Mouse (Mus musculus) kidney, postnatal 25 days (tissue): Measurements from ENCODE around the gene Tango2.

Experiments
- DNase-seq, 2 experiments: peaks; one replicate each; pipeline ENCODE4 v3.0.0; 2021; ENCODE audit warnings: mixed read lengths in 2 of 2

Tango2 gene

DNA sequence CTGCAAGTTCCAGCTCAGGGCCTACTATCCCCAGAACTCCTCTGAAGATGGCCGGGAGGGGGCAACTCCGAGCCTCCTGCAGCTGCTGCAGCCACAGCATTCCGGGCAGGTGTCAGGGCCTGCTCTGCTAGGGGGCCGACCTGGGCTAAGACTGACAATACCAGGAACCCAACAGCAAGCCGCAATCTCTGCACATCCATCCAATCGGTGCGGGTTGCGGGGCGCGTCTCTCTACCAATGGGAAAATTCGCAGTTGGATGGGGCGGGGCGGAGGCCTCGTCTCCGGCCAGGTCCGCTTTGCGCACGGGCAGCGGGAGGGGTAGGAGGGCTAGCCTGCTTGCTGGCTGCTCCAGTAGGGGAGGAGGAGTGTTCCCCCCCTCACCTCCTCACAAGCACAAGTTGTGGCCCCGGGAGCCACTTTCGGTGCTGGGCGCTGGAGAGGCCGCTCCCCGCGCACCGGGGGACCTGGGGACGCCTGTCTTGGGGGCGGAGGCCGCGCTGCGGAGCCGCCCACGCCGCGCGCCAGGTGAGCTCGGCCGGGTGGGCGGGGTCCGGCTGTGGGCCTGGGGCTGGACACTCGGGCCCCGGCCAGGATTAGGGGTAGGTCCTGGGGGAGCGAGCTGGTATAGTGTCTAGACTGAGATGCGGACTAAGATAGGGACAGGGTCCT is at the start of gene Tango2, which contains the start of gene Arvcf:
Gene Tango2 (minus strand): TSS at position 173 of the 670 bp plus-strand sequence.
Gene Arvcf (plus strand): TSS at position 252 of the 670 bp plus-strand sequence.
- peak; percentile 96 to 98 for DNase-seq

- no peak for DNase-seq
Measured at GRCm38 (mm10) chr16:18396791-18397621, 49.1 kb upstream of the Tango2 start.

DNA sequence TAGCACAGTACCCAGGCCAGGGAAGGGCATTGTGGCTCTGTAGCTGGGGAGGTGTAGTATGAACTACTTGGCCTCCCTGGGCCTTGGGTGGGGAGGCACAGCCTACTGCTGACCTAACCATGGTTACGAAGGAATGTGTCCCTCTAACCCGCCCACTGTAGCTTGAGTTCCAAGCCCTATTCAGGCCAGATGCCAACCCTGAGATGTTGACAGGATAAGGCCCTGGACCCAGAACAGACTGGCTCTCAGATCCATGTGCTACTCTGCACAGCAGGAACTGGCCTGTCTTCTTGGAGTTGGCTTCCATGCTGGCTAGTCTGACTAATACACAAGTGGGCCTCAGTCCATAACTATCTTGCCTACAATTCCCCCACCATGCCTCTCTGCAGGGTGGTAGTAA is 48.3 kb upstream of the Tango2 start:
- DNase-seq: peak; percentile 74 to 87

- DNase-seq: peak; percentile 71 to 79
Measured at GRCm38 (mm10) chr16:18395620-18396036, 47.7 kb upstream of the Tango2 start.

DNA sequence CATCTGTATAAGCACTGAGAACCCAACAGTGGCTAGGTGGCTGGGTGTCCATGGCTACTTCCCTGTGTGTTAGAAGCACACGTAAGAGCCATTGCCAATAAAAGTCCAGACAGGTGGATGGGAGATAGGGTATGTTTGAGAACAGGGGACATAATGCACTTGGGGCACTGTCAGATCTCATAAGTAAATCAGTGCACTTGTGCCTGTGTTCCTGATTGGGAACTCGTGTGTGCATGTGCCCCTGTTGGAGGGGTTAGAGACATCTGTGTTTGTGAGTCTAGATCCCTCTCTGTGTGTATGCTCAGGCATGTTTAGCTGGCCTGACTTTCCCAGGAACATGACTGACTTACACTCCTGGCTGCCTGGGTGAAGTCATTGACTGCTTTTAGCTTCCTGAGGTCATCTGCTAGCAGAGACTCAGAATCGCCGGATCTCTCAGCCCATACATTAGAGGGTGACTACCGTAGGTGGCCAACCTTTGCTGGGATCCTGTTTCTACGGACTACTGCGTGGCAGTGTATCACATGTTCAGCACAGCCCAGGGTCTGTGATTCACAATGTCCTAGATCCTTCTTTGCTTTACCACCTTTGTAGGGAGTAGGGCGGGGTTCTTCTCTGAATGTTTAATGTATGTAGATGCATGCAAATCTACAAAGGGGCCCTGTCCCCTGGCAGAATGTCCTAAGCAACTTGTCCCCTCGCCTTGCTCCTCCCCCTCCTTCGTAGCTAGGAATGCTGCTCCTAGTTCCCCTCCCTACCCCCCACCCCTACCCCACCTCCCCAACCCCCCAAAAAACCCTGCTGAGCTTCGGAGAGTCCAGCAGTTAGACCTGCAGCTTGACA is 47.1 kb upstream of the Tango2 start:
- no peak for DNase-seq

DNA sequence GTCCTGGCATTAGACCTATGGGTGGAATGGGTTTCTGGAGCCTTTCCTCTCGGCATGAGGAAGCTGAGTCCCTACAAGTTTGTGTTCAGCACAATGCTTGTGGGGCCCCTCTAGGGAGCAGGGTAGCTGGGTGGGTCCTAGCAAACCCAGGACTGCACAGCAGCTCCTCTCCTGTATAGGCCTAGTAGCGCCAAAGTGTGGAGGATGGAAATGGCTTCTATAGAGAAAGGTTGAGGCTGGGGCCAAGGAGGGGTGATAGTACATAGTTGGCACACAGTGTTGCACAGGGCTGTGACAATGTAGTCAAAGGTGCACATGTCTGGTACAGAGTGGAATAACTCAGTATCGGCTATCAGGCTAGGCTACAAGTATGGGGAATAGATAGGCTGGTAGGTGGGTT is 46.2 kb upstream of the Tango2 start:
- DNase-seq: no peak

GRCm38 (mm10) chr16:18393595-18393994 is 45.7 kb upstream of the Tango2 start:
- peak in 1 of 2 experiments; percentile 29 for DNase-seq

- peak; percentile 90 to 95 for DNase-seq
Measured at GRCm38 (mm10) chr16:18392469-18393426, 44.8 kb upstream of the Tango2 start.

- peak in 1 of 2 experiments; percentile 20 for DNase-seq
Measured at GRCm38 (mm10) chr16:18391728-18392127, 43.8 kb upstream of the Tango2 start.

DNA sequence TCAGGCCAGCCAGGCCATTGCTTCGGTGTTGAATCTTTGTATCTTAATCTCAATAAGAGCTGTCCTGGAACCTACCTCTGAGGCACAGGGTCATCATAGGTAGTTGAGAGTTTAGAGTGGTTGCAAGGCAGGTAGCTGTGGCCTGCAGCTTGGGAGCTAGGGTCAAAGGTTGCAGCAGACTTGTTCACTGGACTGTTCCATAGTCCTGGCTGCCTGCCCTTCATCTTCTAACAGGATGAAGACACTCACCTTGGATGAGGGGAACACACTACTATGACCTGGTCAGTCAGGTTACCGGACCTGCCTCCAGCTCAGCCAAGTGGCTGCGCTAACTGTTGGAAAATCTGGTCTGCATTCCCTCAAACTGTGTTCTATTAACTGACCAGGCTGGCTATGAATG is 43.2 kb upstream of the Tango2 start:
- DNase-seq: peak; percentile 82 to 85

- DNase-seq: peak in 1 of 2 experiments; percentile 16
Measured at GRCm38 (mm10) chr16:18390399-18390798, 42.5 kb upstream of the Tango2 start.

GRCm38 (mm10) chr16:18388583-18389435 is 40.9 kb upstream of the Tango2 start:
- DNase-seq: peak; percentile 44 to 55

GRCm38 (mm10) chr16:18387704-18388582 is 40.0 kb upstream of the Tango2 start:
- peak in 1 of 2 experiments; percentile 37 for DNase-seq

GRCm38 (mm10) chr16:18386972-18387371 is 39.1 kb upstream of the Tango2 start:
- DNase-seq: peak in 1 of 2 experiments; percentile 31

GRCm38 (mm10) chr16:18386451-18386850 is 38.5 kb upstream of the Tango2 start:
- peak in 1 of 2 experiments; percentile 45 for DNase-seq

DNA sequence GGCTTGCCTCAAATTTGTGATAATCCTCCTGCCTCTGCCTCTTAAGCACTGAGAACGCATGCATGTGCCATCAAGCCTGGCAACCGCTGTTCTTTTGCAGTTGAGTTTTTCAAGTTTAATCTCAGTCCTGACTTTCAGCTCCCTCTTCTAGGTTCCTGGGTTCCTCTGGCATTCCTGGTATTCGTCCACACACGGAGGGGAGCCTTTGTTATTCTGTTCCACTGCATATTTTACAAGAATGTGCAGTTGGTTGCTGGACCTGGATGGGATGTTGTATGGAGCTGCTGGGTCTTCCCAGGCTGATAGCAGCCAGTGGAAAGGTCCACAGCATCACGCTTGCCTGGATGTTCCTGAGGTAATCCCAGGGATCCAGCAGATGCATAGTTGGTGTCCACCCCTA is 37.5 kb upstream of the Tango2 start:
- peak in 1 of 2 experiments; percentile 16 for DNase-seq

GRCm38 (mm10) chr16:18384659-18385058 is 36.8 kb upstream of the Tango2 start:
- DNase-seq: peak in 1 of 2 experiments; percentile 23

- DNase-seq: peak in 1 of 2 experiments; percentile 36
Measured at GRCm38 (mm10) chr16:18384211-18384610, 36.3 kb upstream of the Tango2 start.

- DNase-seq: peak; percentile 70 to 71
Measured at GRCm38 (mm10) chr16:18383756-18384155, 35.9 kb upstream of the Tango2 start.
